23 mouse cellular contexts compared by ENCODE assay signal in the genomic region with DNA sequence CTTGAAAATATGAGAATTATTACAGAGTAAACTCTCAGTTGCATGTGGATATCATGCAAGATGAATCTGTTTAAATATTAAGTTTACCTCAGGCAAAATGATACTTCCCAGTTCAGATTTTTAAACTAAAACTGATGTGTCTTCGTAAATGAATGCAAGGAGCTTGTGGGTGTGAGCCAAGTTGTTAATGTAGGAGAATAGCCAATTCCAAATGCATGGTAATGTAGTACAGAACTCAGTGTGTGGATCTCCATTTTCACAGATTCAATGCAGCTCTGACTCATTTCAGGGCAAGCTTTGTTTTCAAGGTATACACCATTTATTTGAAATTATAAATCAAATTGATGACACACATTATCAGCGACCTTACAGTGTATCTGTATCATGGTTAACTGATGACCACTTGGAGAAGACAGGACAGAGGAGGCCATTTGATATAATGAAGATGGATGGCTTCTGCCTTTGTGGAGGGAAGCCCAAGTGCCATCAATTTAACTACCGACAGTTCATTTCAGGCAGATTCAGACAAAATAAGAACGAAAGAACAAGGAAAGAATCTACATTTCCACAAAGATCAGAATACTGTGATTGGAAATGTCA.
DNase-seq lines count a peak whose midpoint lies in the region; ATAC-seq and TF ChIP-seq lines count a peak whose summit lies in the region.
"Had no signal": no experiment of that assay in that cellular context is flagged by ENCODE, and none has a peak within 500 bp of the region (broad histone marks: within the 10 kb centered on the region; RNA-seq: fewer than 3 reads in every experiment).

No protein-coding gene starts in this region.

- no peaks in the 10 kb centered on the region for H3K4me1 ChIP-seq in hindbrain, embryonic 12.5 days
- H3K4me1 ChIP-seq in hindbrain, postnatal 0 days (ENCODE audit: insufficient read depth, low read length): no peaks in the 10 kb centered on the region
- no peaks in the 10 kb centered on the region for H3K4me1 ChIP-seq in neural tube, embryonic 11.5 days (ENCODE audit: control insufficient read depth, insufficient read depth, low read length)
- H3K4me1 ChIP-seq in neural tube, embryonic 15.5 days: no peaks in the 10 kb centered on the region
- no peaks in the 10 kb centered on the region; the same call in 1 of the 2 replicates for H3K4me1 ChIP-seq in midbrain, embryonic 11.5 days (ENCODE audit: control insufficient read depth, insufficient read depth, low read length)
- H3K4me1 ChIP-seq: embryonic facial prominence, embryonic 13.5 days; embryonic facial prominence, embryonic 15.5 days; forebrain, embryonic 13.5 days; forebrain, embryonic 15.5 days had no signal

- H3K27me3 ChIP-seq in hindbrain, embryonic 12.5 days: no peaks in the 10 kb centered on the region
- no peaks in the 10 kb centered on the region for H3K27me3 ChIP-seq in hindbrain, postnatal 0 days (ENCODE audit: insufficient read depth, low read length)
- H3K27me3 ChIP-seq in neural tube, embryonic 11.5 days (ENCODE audit: control insufficient read depth, insufficient read depth, low read length): no peaks in the 10 kb centered on the region
- no peaks in the 10 kb centered on the region for H3K27me3 ChIP-seq in neural tube, embryonic 15.5 days (replicated peaks)
- H3K27me3 ChIP-seq in midbrain, embryonic 11.5 days (ENCODE audit: control insufficient read depth, insufficient read depth, low read length): no peaks in the 10 kb centered on the region
- H3K27me3 ChIP-seq: embryonic facial prominence, embryonic 13.5 days; embryonic facial prominence, embryonic 15.5 days; forebrain, embryonic 13.5 days; forebrain, embryonic 15.5 days had no signal

- TF ChIP-seq CTCF in hindbrain, postnatal 0 days (IDR thresholded peaks at IDR 0.05; ENCODE audit: low read depth): no peak
- TF ChIP-seq CTCF in brain, embryonic 14.5 days (IDR thresholded peaks at IDR 0.05; ENCODE audit: borderline replicate concordance, extremely low read depth, insufficient read depth, insufficient read length): no peak

- H3K27ac ChIP-seq in hindbrain, embryonic 12.5 days: no peak overlapping the region
- H3K27ac ChIP-seq in hindbrain, postnatal 0 days: no peak overlapping the region
- no peak overlapping the region for H3K27ac ChIP-seq in neural tube, embryonic 11.5 days (ENCODE audit: low read depth, low read length)
- no peak overlapping the region for H3K27ac ChIP-seq in neural tube, embryonic 15.5 days (replicated peaks)
- no peak overlapping the region for H3K27ac ChIP-seq in midbrain, embryonic 11.5 days (ENCODE audit: low read depth, low read length)
- H3K27ac ChIP-seq: embryonic facial prominence, embryonic 13.5 days; embryonic facial prominence, embryonic 15.5 days; forebrain, embryonic 13.5 days; forebrain, embryonic 15.5 days had no signal

- no peak overlapping the region for H3K4me3 ChIP-seq in hindbrain, embryonic 12.5 days
- H3K4me3 ChIP-seq in hindbrain, postnatal 0 days (ENCODE audit: low read length): no peak overlapping the region
- H3K4me3 ChIP-seq in neural tube, embryonic 11.5 days (ENCODE audit: low read depth, low read length): no peak overlapping the region
- H3K4me3 ChIP-seq in neural tube, embryonic 15.5 days (replicated peaks): no peak overlapping the region
- no peak overlapping the region for H3K4me3 ChIP-seq in midbrain, embryonic 11.5 days (ENCODE audit: low read depth, low read length)
- H3K4me3 ChIP-seq: embryonic facial prominence, embryonic 13.5 days; embryonic facial prominence, embryonic 15.5 days; erythroblast, embryonic 14.5 days; forebrain, embryonic 13.5 days; forebrain, embryonic 15.5 days had no signal

- ATAC-seq in frontal cortex, adult (ENCODE audit: low TSS enrichment): peak; percentile 62; the same call in 1 of the 2 replicates
- peak; percentile 68; the same call in 1 of the 2 replicates for ATAC-seq in hindbrain, embryonic 12.5 days (ENCODE audit: low FRiP score)
- ATAC-seq in hindbrain, postnatal 0 days: no peak
- ATAC-seq in neural tube, embryonic 11.5 days (ENCODE audit: insufficient read depth, low FRiP score, low TSS enrichment): no peak; the same call in 1 of the 2 replicates
- ATAC-seq in neural tube, embryonic 15.5 days (ENCODE audit: low FRiP score): no peak
- ATAC-seq in midbrain, embryonic 11.5 days (ENCODE audit: low FRiP score): no peak
- ATAC-seq: forebrain, embryonic 13.5 days; forebrain, embryonic 15.5 days had no signal

- H3K9me3 ChIP-seq in hindbrain, embryonic 12.5 days (replicated peaks): no peaks in the 10 kb centered on the region
- H3K9me3 ChIP-seq in hindbrain, postnatal 0 days (ENCODE audit: low read length): no peaks in the 10 kb centered on the region
- H3K9me3 ChIP-seq in neural tube, embryonic 11.5 days (ENCODE audit: control insufficient read depth, low read length): no peaks in the 10 kb centered on the region
- H3K9me3 ChIP-seq in neural tube, embryonic 15.5 days (replicated peaks): no peaks in the 10 kb centered on the region
- H3K9me3 ChIP-seq in midbrain, embryonic 11.5 days (ENCODE audit: control insufficient read depth, low read length): no peaks in the 10 kb centered on the region
- H3K9me3 ChIP-seq: embryonic facial prominence, embryonic 13.5 days; embryonic facial prominence, embryonic 15.5 days; forebrain, embryonic 13.5 days; forebrain, embryonic 15.5 days had no signal

- H3K4me2 ChIP-seq in hindbrain, embryonic 12.5 days (replicated peaks): no peak overlapping the region
- H3K4me2 ChIP-seq in hindbrain, postnatal 0 days (ENCODE audit: low read depth, low read length): no peak overlapping the region
- H3K4me2 ChIP-seq in neural tube, embryonic 11.5 days (ENCODE audit: low read depth): no peak overlapping the region
- H3K4me2 ChIP-seq in neural tube, embryonic 15.5 days: no peak overlapping the region
- H3K4me2 ChIP-seq in midbrain, embryonic 11.5 days: no peak overlapping the region
- H3K4me2 ChIP-seq: embryonic facial prominence, embryonic 13.5 days; embryonic facial prominence, embryonic 15.5 days; forebrain, embryonic 13.5 days; forebrain, embryonic 15.5 days had no signal

- TF ChIP-seq POLR2A in brain, embryonic 14.5 days (IDR thresholded peaks at IDR 0.05; ENCODE audit: borderline replicate concordance, extremely low read depth, insufficient read depth, insufficient read length, poor library complexity, severe bottlenecking): no peak

- H3K36me3 ChIP-seq in hindbrain, embryonic 12.5 days: no peaks in the 10 kb centered on the region
- H3K36me3 ChIP-seq in hindbrain, postnatal 0 days (ENCODE audit: insufficient read depth, low read length): no peaks in the 10 kb centered on the region
- H3K36me3 ChIP-seq in neural tube, embryonic 11.5 days (ENCODE audit: control insufficient read depth, insufficient read depth, low read length): no peaks in the 10 kb centered on the region
- H3K36me3 ChIP-seq in neural tube, embryonic 15.5 days: no peaks in the 10 kb centered on the region
- no peaks in the 10 kb centered on the region for H3K36me3 ChIP-seq in midbrain, embryonic 11.5 days (ENCODE audit: control insufficient read depth, insufficient read depth, low read length)
- H3K36me3 ChIP-seq: embryonic facial prominence, embryonic 13.5 days; embryonic facial prominence, embryonic 15.5 days; forebrain, embryonic 15.5 days had no signal

- no peak for DNase-seq in frontal cortex, postnatal 25 days (ENCODE audit: low spot score in 2 of 2)
- no peak for DNase-seq in hindbrain, postnatal 0 days (ENCODE audit: low spot score)
- DNase-seq in neural tube, embryonic 11.5 days (ENCODE audit: low spot score): peak; percentile 11
- peak; percentile 5 for DNase-seq in brain, embryonic 14.5 days (ENCODE audit: low read depth)
- no peak for DNase-seq in midbrain, embryonic 11.5 days (ENCODE audit: low spot score, missing footprints)
- DNase-seq: adrenal gland, adult 2 months; adrenal gland, postnatal 10 days; adrenal gland, postnatal 25 days; cerebellum, adult 11 months; cerebellum, adult 18-20 months; cerebellum, adult 8-10 months; cerebellum, adult 9-11 months; cerebellum, postnatal 14 days; cerebellum, postnatal 36 days; embryo, embryonic 11 days had no signal

- no peak overlapping the region for H3K9ac ChIP-seq in hindbrain, embryonic 12.5 days
- H3K9ac ChIP-seq in hindbrain, postnatal 0 days (replicated peaks; ENCODE audit: low read length): no peak overlapping the region
- H3K9ac ChIP-seq in neural tube, embryonic 11.5 days (ENCODE audit: low read length): no peak overlapping the region
- H3K9ac ChIP-seq in neural tube, embryonic 15.5 days (replicated peaks): no peak overlapping the region
- no peak overlapping the region for H3K9ac ChIP-seq in midbrain, embryonic 11.5 days (ENCODE audit: low read length)
- H3K9ac ChIP-seq: embryonic facial prominence, embryonic 13.5 days; embryonic facial prominence, embryonic 15.5 days; forebrain, embryonic 13.5 days; forebrain, embryonic 15.5 days had no signal

- 57% methylated on average over 4 of the region's 4 CpGs for WGBS in hindbrain, embryonic 12.5 days
- 60% methylated on average over 4 of the region's 4 CpGs for WGBS in hindbrain, postnatal 0 days
- 70% methylated on average over 4 of the region's 4 CpGs for WGBS in neural tube, embryonic 11.5 days
- 62% methylated on average over 4 of the region's 4 CpGs for WGBS in neural tube, embryonic 15.5 days
- WGBS in midbrain, embryonic 11.5 days: 79% methylated on average over 4 of the region's 4 CpGs

Comparison
In these comparisons a context has a peak if more than half of its experiments do, and no peak if none do; other contexts are left out.
1. ATAC-seq: peak in frontal cortex, adult (single experiment) and hindbrain, embryonic 12.5 days (single experiment); none in hindbrain, postnatal 0 days (single experiment), neural tube, embryonic 11.5 days (single experiment), neural tube, embryonic 15.5 days (single experiment) and midbrain, embryonic 11.5 days (single experiment).
2. DNase-seq: peak in neural tube, embryonic 11.5 days (single experiment) and brain, embryonic 14.5 days (single experiment); none in frontal cortex, postnatal 25 days (0 of 2), hindbrain, postnatal 0 days (single experiment) and midbrain, embryonic 11.5 days (single experiment).